Mouse (Mus musculus): ENCODE data around the gene Slc16a11. TPM values are rescaled to one million over a fixed set of nuclear protein-coding genes. Genes with fewer than 3 reads are reported as not detected.

Gene Slc16a11
- polyA plus RNA-seq, 1 experiment from 2014 or later = 2.9 TPM

DNA sequence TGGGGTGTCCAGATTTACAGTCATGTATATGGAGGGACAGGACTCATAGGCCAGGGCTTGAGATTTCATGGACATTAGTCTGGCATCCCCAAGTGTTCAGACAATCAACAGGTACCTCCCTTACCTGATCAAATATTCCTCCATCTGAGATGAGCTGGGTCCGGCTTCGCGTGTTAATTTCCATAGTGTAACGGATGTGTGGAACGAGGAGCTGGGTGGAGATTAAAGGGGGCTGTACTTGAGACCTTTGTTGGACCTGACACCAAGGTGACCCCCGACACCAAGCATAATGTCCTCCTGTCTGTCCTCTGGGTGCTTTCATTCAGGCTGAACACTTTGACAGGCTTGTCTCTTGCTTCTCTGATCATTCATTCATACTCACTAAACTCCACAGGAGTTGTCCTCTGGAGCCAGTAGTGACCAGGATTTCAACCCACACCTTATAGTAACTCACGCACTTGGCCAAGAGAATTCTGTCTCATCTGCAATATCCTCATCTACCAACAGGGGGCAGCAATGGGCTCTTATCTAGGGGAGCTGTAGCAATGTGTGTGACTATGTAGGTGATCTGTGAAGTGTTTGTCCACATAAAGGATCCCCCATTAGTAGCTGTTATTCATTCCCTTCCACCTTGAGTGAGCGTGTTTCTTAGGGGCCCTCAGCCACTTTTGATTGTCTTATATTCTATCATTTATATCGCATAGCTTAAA is 34.7 kb downstream of the Slc16a11 start:
- ATAC-seq = no peak
- no peaks in the 10 kb centered on the region for H3K4me1 ChIP-seq (replicated peaks)
- H3K9me3 ChIP-seq = no peaks in the 10 kb centered on the region
- H3K36me3 ChIP-seq = no peaks in the 10 kb centered on the region
- H3K4me3 ChIP-seq (replicated peaks) = no peak overlapping the region
- WGBS = 53% methylated on average over 9 of the region's 9 CpGs
- H3K4me2 ChIP-seq (replicated peaks) = no peak overlapping the region
- no peak overlapping the region for H3K9ac ChIP-seq
- H3K27me3 ChIP-seq (replicated peaks) = peaks cover 19% of the 10 kb centered on the region; the same call in 1 of the 2 replicates
- H3K27ac ChIP-seq = no peak overlapping the region

DNA sequence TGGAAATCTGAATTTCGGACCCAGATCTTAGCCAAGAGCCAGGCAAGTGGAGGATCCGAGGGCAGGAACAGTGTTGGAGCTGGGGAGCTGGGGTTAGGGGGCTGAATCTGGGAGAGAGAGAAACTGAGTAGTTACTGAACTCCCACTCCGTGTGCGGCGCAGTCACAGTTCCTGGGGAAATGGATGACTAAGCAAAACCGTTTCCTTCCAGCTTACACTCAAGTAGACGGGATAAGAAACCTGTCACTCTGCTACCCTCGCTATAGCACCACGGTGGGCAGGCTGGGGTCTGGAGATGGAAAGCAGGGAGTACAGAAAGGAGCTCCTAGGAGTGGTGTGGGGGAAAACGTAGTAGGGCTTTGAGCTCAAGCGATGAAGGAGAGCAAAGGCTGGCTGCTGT is 37.6 kb downstream of the Slc16a11 start:
- 73% methylated on average over 11 of the region's 11 CpGs for WGBS
- no peak overlapping the region for H3K4me2 ChIP-seq (replicated peaks)
- H3K36me3 ChIP-seq = no peaks in the 10 kb centered on the region
- H3K4me1 ChIP-seq (replicated peaks) = peaks cover 6% of the 10 kb centered on the region; the same call in 1 of the 2 replicates
- no peak overlapping the region for H3K9ac ChIP-seq
- H3K9me3 ChIP-seq = no peaks in the 10 kb centered on the region
- no peak overlapping the region for H3K27ac ChIP-seq
- H3K27me3 ChIP-seq (replicated peaks) = peaks cover 48% of the 10 kb centered on the region
- ATAC-seq = no peak
- no peak overlapping the region for H3K4me3 ChIP-seq (replicated peaks)

DNA sequence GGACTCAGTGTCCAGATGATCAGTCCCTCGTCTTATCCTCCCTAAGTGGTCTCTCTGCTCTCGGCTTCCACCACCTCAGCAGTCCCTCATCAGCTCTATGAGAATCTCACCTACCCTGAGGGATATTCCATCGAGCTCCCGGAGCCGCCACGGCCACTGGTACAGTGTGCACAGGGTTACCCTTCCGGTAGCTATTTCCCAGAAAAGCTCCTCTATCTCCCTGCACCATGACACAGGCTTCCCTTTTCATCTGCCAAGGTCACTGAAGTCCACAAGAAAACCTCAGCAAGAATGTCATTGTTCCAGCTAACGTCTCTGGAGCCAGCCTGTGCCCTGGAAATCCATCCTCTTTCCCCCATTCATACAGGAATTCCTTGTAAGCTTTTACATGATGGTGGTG is 39.3 kb downstream of the Slc16a11 start:
- no peaks in the 10 kb centered on the region for H3K9me3 ChIP-seq
- H3K36me3 ChIP-seq = no peaks in the 10 kb centered on the region
- no peak overlapping the region for H3K4me2 ChIP-seq (replicated peaks)
- WGBS = 83% methylated on average over 8 of the region's 8 CpGs
- H3K4me3 ChIP-seq (replicated peaks) = no peak overlapping the region
- peaks cover 6% of the 10 kb centered on the region; the same call in 1 of the 2 replicates for H3K4me1 ChIP-seq (replicated peaks)
- peaks cover 46% of the 10 kb centered on the region for H3K27me3 ChIP-seq (replicated peaks)
- no peak overlapping the region for H3K9ac ChIP-seq
- H3K27ac ChIP-seq = no peak overlapping the region
- ATAC-seq = no peak

DNA sequence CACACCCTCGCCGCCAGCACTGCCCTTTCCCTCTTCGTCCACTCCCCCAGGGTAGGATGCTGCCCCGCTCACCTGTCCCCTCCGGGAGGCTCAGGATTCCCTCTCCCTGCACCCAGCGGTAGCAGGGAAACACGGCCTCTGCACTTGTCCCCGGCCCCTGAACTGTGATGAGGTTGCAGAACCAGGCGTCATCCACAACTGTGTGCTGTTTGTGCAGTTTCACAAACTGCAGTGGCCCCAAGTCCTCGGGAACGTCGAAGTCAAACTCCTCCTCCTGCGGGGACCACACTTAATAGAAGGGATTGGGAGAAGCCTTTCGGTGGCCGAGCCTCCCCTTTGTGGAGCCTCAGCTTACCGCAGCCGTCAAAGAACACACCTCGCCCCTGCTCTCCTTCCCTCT is 41.8 kb downstream of the Slc16a11 start:
- Histone ChIP-seq H3K4me3 (replicated peaks) (peak overlapping the region; percentile 30), H3K9ac (no peak overlapping the region), H3K4me1 (replicated peaks) (peaks cover 6% of the 10 kb centered on the region; the same call in 1 of the 2 replicates), H3K4me2 (replicated peaks) (peak overlapping the region; percentile 67), H3K9me3 (no peaks in the 10 kb centered on the region), H3K36me3 (no peaks in the 10 kb centered on the region), H3K27ac (no peak overlapping the region), H3K27me3 (replicated peaks) (peaks cover 46% of the 10 kb centered on the region)
- 4% methylated on average over 18 of the region's 18 CpGs for WGBS
- peak; percentile 17; the same call in 1 of the 2 replicates for ATAC-seq

DNA sequence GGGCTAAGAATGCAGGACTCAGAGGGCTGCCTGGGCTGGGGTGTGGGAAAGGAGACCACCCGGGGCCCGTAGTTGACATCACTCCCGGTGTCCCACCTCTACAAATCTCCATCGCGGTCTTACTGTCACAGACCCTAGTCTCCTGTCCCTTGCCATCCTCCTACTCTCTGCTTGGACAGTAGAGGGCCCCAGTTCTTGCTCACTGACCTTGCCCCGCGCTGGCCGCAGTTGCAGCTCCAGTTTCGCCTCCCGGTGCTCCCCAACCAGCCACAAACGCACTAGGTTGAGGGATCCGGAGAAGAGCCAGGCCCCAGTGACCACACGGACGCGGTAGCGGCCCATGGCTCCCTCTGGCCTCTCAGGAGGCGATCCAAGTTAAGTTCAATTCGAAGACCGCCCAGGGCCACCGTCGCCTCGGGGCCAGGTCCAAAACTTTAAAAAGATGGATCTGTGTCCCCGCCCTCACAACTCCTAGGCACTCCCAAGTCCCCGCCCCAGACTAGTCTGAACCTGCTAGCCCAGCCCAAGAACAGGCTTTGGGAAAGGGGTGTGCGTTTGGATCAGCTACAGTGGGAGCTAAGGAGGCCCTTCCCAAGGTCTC is 42.5 kb downstream of the Slc16a11 start, which contains the start of gene Alox12:
TSS of gene Alox12 (minus strand) at position 423 of the 601 bp plus-strand sequence.
- ATAC-seq = peak; percentile 67

DNA sequence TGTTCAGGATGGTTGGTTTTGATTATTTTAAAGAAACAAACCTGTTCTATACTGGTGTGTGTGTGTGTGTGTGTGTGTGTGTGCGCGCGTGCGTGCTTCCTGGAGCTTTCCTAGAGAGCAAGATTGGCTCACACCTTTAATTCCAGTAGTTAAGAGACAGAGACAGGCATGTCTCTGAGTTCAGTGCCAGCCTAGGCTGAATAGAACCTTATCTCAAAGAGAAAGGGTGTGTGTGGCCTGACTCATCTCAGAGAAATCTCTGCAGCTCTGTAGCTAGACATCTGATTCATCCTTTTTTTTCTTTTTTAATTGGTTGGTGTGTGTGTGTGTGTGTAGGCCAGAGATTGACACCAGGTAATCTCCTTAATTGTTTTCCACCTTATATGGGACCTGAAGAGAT is 46.5 kb downstream of the Slc16a11 start:
- Histone ChIP-seq H3K4me1 (replicated peaks) (peaks cover 6% of the 10 kb centered on the region; the same call in 1 of the 2 replicates), H3K9ac (no peak overlapping the region), H3K36me3 (no peaks in the 10 kb centered on the region), H3K27ac (no peak overlapping the region), H3K4me2 (replicated peaks) (no peak overlapping the region), H3K9me3 (no peaks in the 10 kb centered on the region), H3K4me3 (replicated peaks) (no peak overlapping the region), H3K27me3 (replicated peaks) (peaks cover 18% of the 10 kb centered on the region; the same call in 1 of the 2 replicates)
- 87% methylated on average over 4 of the region's 4 CpGs for WGBS
- ATAC-seq = no peak

More for the DNA sequence above, 42.5 kb downstream of the Slc16a11 start, which contains the start of gene Alox12:
- H3K4me1 ChIP-seq (replicated peaks) = peaks cover 6% of the 10 kb centered on the region; the same call in 1 of the 2 replicates
- H3K9me3 ChIP-seq = no peaks in the 10 kb centered on the region
- peak within 1 kb of the TSS; percentile 29 for H3K9ac ChIP-seq
- no peak within 1 kb of the TSS for H3K27ac ChIP-seq
- no peaks in the 10 kb centered on the region for H3K36me3 ChIP-seq
- peak within 1 kb of the TSS; percentile 67 for H3K4me2 ChIP-seq (replicated peaks)
- 2% methylated on average over 25 of the region's 25 CpGs for WGBS
- peak within 1 kb of the TSS; percentile 30 for H3K4me3 ChIP-seq (replicated peaks)
- H3K27me3 ChIP-seq (replicated peaks) = peaks cover 46% of the 10 kb centered on the region

DNA sequence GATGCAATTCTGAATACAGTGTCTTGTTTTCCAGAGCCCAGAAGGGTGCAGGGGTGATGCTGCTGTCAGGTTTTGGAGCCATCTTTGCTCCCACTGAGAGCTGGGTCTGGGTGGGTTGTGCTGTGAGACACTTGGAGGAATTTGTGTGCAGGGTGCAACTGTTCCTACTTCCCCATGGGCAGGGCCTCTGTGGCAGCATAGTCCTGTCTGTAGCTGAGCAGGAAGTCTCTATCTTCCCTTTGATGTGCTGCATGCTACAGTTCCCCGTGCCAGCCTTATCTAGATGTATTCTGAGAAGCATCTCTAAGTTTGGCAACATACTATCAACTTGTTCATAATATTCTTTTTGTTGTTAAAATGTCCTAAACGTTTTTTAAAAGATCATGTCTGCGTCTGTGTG is 52.7 kb downstream of the Slc16a11 start:
- Histone ChIP-seq H3K36me3 (no peaks in the 10 kb centered on the region), H3K9ac (no peak overlapping the region), H3K4me3 (replicated peaks) (no peak overlapping the region), H3K4me2 (replicated peaks) (no peak overlapping the region), H3K27me3 (replicated peaks) (no peaks in the 10 kb centered on the region), H3K27ac (no peak overlapping the region), H3K9me3 (no peaks in the 10 kb centered on the region), H3K4me1 (replicated peaks) (no peaks in the 10 kb centered on the region)
- WGBS = 45% methylated on average over 3 of the region's 3 CpGs
- ATAC-seq = no peak

DNA sequence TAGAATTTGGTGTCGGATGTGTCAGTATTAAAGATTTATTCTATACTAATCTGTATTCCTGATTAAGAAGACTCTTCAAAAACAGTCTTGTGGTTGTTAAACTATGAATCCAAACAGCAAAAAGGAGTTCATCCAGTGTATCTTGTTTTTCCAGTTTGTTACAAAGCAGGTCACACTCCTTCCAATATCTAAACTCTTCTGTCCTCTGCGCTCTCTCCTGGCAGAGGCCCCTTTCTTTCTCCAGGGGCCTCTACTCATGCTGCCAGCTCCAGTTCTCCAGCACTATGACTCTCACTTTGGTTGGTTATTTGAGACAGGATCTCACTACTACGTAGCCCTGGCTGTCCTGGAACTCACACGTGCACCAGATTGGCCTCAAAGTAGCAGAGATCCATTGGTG is 53.3 kb downstream of the Slc16a11 start:
- no peak overlapping the region for H3K4me3 ChIP-seq (replicated peaks)
- H3K9ac ChIP-seq = no peak overlapping the region
- no peaks in the 10 kb centered on the region for H3K36me3 ChIP-seq
- no peaks in the 10 kb centered on the region for H3K9me3 ChIP-seq
- WGBS = 69% methylated on average over 4 of the region's 4 CpGs
- no peaks in the 10 kb centered on the region for H3K27me3 ChIP-seq (replicated peaks)
- H3K4me2 ChIP-seq (replicated peaks) = no peak overlapping the region
- H3K4me1 ChIP-seq (replicated peaks) = no peaks in the 10 kb centered on the region
- no peak overlapping the region for H3K27ac ChIP-seq
- ATAC-seq = no peak

MicroRNA genes within 50 kb of the gene (microRNA counts, 519-probe panel; counts per million panel counts)
- microRNA mmu-miR-195 = 97.1 counts per million, percentile 29 among the panel's probes with 10 or more counts
- microRNA mmu-miR-497 = 2,220 counts per million, percentile 55 among the panel's probes with 10 or more counts

Other genes starting within 250 kb of the Slc16a11 start
- 977 and 1,030 TPM in 2 replicates for gene Cldn7, start 248.0 kb upstream of the Slc16a11 start, polyA plus RNA-seq (2015; fragmentation: Nextera tagmentation; extraction: Ambion mirVana)
- gene Ctdnep1, start 231.6 kb upstream of the Slc16a11 start, polyA plus RNA-seq (2015; fragmentation: Nextera tagmentation; extraction: Ambion mirVana) = 23.2 and 26.3 TPM in 2 replicates
- 102 and 105 TPM in 2 replicates for gene Elp5, start 230.2 kb upstream of the Slc16a11 start, polyA plus RNA-seq (2015; fragmentation: Nextera tagmentation; extraction: Ambion mirVana)
- 529 and 559 TPM in 2 replicates for gene Gabarap, start 221.6 kb upstream of the Slc16a11 start, polyA plus RNA-seq (2015; fragmentation: Nextera tagmentation; extraction: Ambion mirVana)
- 58.6 and 61.3 TPM in 2 replicates for gene Phf23, start 217.0 kb upstream of the Slc16a11 start, polyA plus RNA-seq (2015; fragmentation: Nextera tagmentation; extraction: Ambion mirVana)
- gene Dvl2, start 212.2 kb upstream of the Slc16a11 start, polyA plus RNA-seq (2015; fragmentation: Nextera tagmentation; extraction: Ambion mirVana) = 30.5 and 31.8 TPM in 2 replicates
- gene Acadvl, start 197.3 kb upstream of the Slc16a11 start, polyA plus RNA-seq (2015; fragmentation: Nextera tagmentation; extraction: Ambion mirVana) = 114 and 128 TPM in 2 replicates
- 7.2 and 8.5 TPM in 2 replicates for gene Dlg4, start 195.8 kb upstream of the Slc16a11 start, polyA plus RNA-seq (2015; fragmentation: Nextera tagmentation; extraction: Ambion mirVana)
- 0.19 and 0.56 TPM in 2 replicates for gene Asgr1, start 158.7 kb upstream of the Slc16a11 start, polyA plus RNA-seq (2015; fragmentation: Nextera tagmentation; extraction: Ambion mirVana)
- gene Asgr2, start 120.1 kb upstream of the Slc16a11 start, polyA plus RNA-seq (2015; fragmentation: Nextera tagmentation; extraction: Ambion mirVana) = 0.21 and 0.43 TPM in 2 replicates
- gene Mgl2, start 82.4 kb upstream of the Slc16a11 start, polyA plus RNA-seq (2015; fragmentation: Nextera tagmentation; extraction: Ambion mirVana) = 0.72 and 0.80 TPM in 2 replicates
- gene Clec10a, start 56.6 kb upstream of the Slc16a11 start, polyA plus RNA-seq (2015; fragmentation: Nextera tagmentation; extraction: Ambion mirVana) = 0.98 and 1.2 TPM in 2 replicates
- 13.2 and 16.0 TPM in 2 replicates for gene Slc16a13, start 8.3 kb downstream of the Slc16a11 start, polyA plus RNA-seq (2015; fragmentation: Nextera tagmentation; extraction: Ambion mirVana)
- gene Bcl6b, start 17.0 kb downstream of the Slc16a11 start, polyA plus RNA-seq (2015; fragmentation: Nextera tagmentation; extraction: Ambion mirVana) = 11.1 and 11.9 TPM in 2 replicates
- 133 and 138 TPM in 2 replicates for gene 0610010K14Rik, start 25.2 kb downstream of the Slc16a11 start, polyA plus RNA-seq (2015; fragmentation: Nextera tagmentation; extraction: Ambion mirVana)
- gene Gm21988, start 27.1 kb downstream of the Slc16a11 start, polyA plus RNA-seq (2015; fragmentation: Nextera tagmentation; extraction: Ambion mirVana) = 8.8 and 10.6 TPM in 2 replicates
- 196 and 226 TPM in 2 replicates for gene Rnasek, start 27.1 kb downstream of the Slc16a11 start, polyA plus RNA-seq (2015; fragmentation: Nextera tagmentation; extraction: Ambion mirVana)
- 2.1 and 2.2 TPM in 2 replicates for gene Alox12, start 42.6 kb downstream of the Slc16a11 start, polyA plus RNA-seq (2015; fragmentation: Nextera tagmentation; extraction: Ambion mirVana)
- not detected in 2 replicates for gene Alox12e, start 109.9 kb downstream of the Slc16a11 start, polyA plus RNA-seq (2015; fragmentation: Nextera tagmentation; extraction: Ambion mirVana)
- gene Alox15, start 139.3 kb downstream of the Slc16a11 start, polyA plus RNA-seq (2015; fragmentation: Nextera tagmentation; extraction: Ambion mirVana) = 0.67 and 0.78 TPM in 2 replicates
- 31.9 and 32.6 TPM in 2 replicates for gene Pelp1, start 197.3 kb downstream of the Slc16a11 start, polyA plus RNA-seq (2015; fragmentation: Nextera tagmentation; extraction: Ambion mirVana)
- gene Arrb2, start 219.9 kb downstream of the Slc16a11 start, polyA plus RNA-seq (2015; fragmentation: Nextera tagmentation; extraction: Ambion mirVana) = 13.2 and 15.4 TPM in 2 replicates
- 39.9 and 42.4 TPM in 2 replicates for gene Med11, start 239.2 kb downstream of the Slc16a11 start, polyA plus RNA-seq (2015; fragmentation: Nextera tagmentation; extraction: Ambion mirVana)
- 0.78 and 1.2 TPM in 2 replicates for gene Zmynd15, start 246.7 kb downstream of the Slc16a11 start, polyA plus RNA-seq (2015; fragmentation: Nextera tagmentation; extraction: Ambion mirVana)
- gene Cxcl16, start 247.2 kb downstream of the Slc16a11 start, polyA plus RNA-seq (2015; fragmentation: Nextera tagmentation; extraction: Ambion mirVana) = 8.6 and 10.4 TPM in 2 replicates